Mouse (Mus musculus) liver, adult 2 months (tissue): Measurements from ENCODE around the gene Masp2. TPM values are rescaled to one million over a fixed set of nuclear protein-coding genes. Genes with fewer than 3 reads are reported as not detected.

Source experiments
- DNase-seq: peaks from one replicate; pipeline ENCODE4 v3.0.0-alpha.2; 2011; ENCODE audit warnings: low read depth, low spot score; ENCODE audit errors: extremely low read depth
- H3K27ac ChIP-seq: fragments of 200-500 bp; replicated peaks from 2 replicates; pipeline ENCODE4 v1.5.1; 2012; ENCODE audit warnings: low read depth, mild to moderate bottlenecking, control low read depth, inconsistent platforms, low read length; ENCODE audit not compliant: insufficient read depth
- H3K27me3 ChIP-seq: fragments of 200-500 bp; 2 replicates; pipeline ENCODE4 v1.6.1; 2012; ENCODE audit warnings: mild to moderate bottlenecking, moderate library complexity, low read length, inconsistent platforms; ENCODE audit not compliant: control insufficient read depth, insufficient read depth
- H3K36me3 ChIP-seq: fragments of 200-500 bp; 2 replicates; pipeline ENCODE4 v1.6.1; 2012; ENCODE audit warnings: low read length, inconsistent platforms; ENCODE audit not compliant: control insufficient read depth, insufficient read depth
- H3K4me1 ChIP-seq: fragments of 200-500 bp; 2 replicates; pipeline ENCODE4 v1.6.1; 2011; ENCODE audit warnings: low read length; ENCODE audit not compliant: control insufficient read depth, insufficient read depth
- H3K4me3 ChIP-seq: fragments of 200-500 bp; 2 replicates; pipeline ENCODE4 v1.5.1; 2011; ENCODE audit warnings: low read depth, mild to moderate bottlenecking, control low read depth, low read length, moderate library complexity; ENCODE audit not compliant: insufficient read depth
- H3K79me2 ChIP-seq: fragments of 200-500 bp; 2 replicates; pipeline ENCODE4 v1.6.1; 2012; ENCODE audit warnings: inconsistent platforms, mild to moderate bottlenecking, low read length, moderate library complexity; ENCODE audit not compliant: control insufficient read depth, insufficient read depth
- H3K9ac ChIP-seq: fragments of 200-500 bp; 2 replicates; pipeline ENCODE4 v1.6.1; 2012; ENCODE audit warnings: low read depth, mild to moderate bottlenecking, control low read depth, inconsistent platforms, low read length
- CTCF ChIP-seq: fragments of 200-500 bp; IDR thresholded peaks from 2 replicates; pipeline ENCODE4 v1.5.1; 2011; ENCODE audit warnings: low read depth, low read length, control low read depth
- POLR2A ChIP-seq: fragments of 200-500 bp; IDR thresholded peaks from 2 replicates; pipeline ENCODE4 v1.6.1; 2011; ENCODE audit warnings: low read length, control low read depth; ENCODE audit not compliant: insufficient read depth; ENCODE audit errors: extremely low read depth
- WGBS: fragments of 180-500 bp; shearing (Covaris S2); methylation state at CpG from one replicate; pipeline ENCODE4 v1.1.7; 2018; 5-methylcytosine and 5-hydroxymethylcytosine counted together
- polyA plus RNA-seq: library from polyadenylated mRNA; depleted of rRNA; stranded (reverse); fragments of >200 nt; gene quantifications from 2 replicates; pipeline ENCODE4 v1.2.3, GENCODE M21; 2012
- total RNA-seq: library from RNA; depleted of rRNA; stranded (reverse); fragments of >200 nt; gene quantifications from 2 replicates; pipeline ENCODE4 v1.2.3, GENCODE M21; 2014

Masp2 gene
- total and polyA plus RNA-seq, 2 experiments, result 191 to 829 TPM

DNA sequence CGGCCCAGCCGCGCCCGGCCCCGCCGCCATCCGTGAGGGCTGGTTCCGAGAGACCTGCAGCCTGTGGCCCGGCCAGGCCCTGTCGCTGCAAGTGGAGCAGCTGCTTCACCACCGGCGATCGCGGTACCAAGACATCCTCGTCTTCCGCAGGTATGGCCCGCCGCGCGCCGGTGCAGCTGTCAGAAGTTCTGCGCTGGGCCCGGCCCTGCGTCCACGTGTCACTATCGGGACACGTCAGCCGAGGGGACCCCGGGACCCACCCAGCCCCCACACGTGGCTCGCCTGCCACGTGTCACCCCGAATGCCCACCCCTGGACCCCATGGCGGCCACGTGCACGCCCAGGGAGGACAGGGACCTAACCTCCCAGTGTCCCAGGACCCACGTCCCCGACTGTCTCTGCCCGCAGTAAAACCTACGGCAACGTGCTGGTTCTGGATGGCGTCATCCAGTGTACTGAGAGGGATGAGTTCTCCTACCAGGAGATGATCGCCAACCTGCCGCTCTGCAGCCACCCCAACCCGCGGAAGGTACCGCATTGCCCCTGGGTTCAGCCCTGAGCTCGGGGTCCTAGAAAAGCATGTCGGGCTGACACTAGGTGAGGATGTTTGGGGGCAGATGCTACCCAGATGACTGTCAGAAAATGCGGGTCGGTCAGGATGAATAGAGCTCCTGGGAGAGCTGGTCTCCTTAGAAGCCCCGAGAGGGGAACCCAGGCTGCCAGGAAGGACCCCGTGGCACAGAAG is 10.5 kb upstream of the Masp2 start:
- peak overlapping the region; percentile 89 for H3K4me3 ChIP-seq
- H3K4me1 ChIP-seq, result peaks cover 10% of the 10 kb centered on the region
- peaks cover 9% of the 10 kb centered on the region; the same call in 1 of the 2 replicates for H3K79me2 ChIP-seq
- TF ChIP-seq POLR2A, result no peak
- TF ChIP-seq CTCF, result no peak
- under 1% methylated on average over 49 of the region's 53 CpGs for WGBS
- H3K9ac ChIP-seq, result peak overlapping the region; percentile 91
- no peaks in the 10 kb centered on the region for H3K27me3 ChIP-seq
- peak overlapping the region; percentile 60; the same call in 1 of the 2 replicates for H3K27ac ChIP-seq
- H3K36me3 ChIP-seq, result peaks cover 20% of the 10 kb centered on the region; the same call in 1 of the 2 replicates
- DNase-seq, result peak; percentile 16

DNA sequence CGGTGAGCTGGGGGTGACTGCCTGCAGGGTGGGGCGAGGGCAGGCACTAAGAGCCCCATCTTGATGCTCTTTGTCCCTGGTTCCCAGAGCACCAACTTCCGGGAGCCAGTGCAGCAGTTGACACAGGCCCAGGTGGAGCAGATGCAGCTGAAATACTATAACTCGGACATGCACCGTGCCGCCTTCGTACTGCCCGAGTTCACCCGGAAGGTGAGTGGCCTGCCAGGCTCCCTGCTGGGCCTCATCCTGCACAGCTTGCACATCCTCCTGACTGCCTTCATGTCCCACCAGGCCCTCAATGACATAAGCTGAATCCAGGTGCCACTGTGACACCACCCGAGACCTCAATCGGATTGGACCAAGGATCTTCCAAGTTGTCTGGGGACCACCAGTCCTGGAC is 8.4 kb upstream of the Masp2 start:
- no peak for DNase-seq
- Histone ChIP-seq H3K4me3 (no peak overlapping the region), H3K9ac (no peak overlapping the region), H3K36me3 (peaks cover 21% of the 10 kb centered on the region; the same call in 1 of the 2 replicates), H3K27me3 (no peaks in the 10 kb centered on the region), H3K79me2 (peaks cover 9% of the 10 kb centered on the region; the same call in 1 of the 2 replicates), H3K4me1 (peaks cover 10% of the 10 kb centered on the region), H3K27ac (no peak overlapping the region)
- WGBS, result 96% methylated on average over 11 of the region's 11 CpGs
- TF ChIP-seq POLR2A, result no peak
- no peak for TF ChIP-seq CTCF

DNA sequence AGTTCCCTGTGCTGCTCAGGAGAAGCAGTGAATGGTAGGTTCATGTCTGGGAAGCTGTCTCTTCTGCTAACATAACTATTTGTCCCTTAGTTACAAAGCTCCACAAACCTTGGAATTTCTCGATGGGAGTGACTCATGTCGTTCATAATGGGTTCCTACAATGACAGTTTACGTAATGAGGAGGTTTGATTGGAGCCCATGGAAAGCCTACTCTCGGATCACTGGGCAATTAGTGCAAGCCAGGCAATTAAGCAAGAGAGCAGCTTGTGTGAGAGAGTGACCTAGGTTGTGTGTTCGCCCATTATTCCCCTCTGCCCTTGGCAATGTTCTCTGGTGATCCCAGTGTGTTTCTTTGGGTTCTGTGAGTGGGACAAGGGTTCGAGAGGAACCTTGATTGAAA is 6.4 kb upstream of the Masp2 start:
- Histone ChIP-seq H3K27ac (no peak overlapping the region), H3K79me2 (peaks cover 9% of the 10 kb centered on the region; the same call in 1 of the 2 replicates), H3K4me3 (no peak overlapping the region), H3K4me1 (peaks cover 15% of the 10 kb centered on the region), H3K9ac (no peak overlapping the region), H3K27me3 (no peaks in the 10 kb centered on the region), H3K36me3 (peaks cover 21% of the 10 kb centered on the region; the same call in 1 of the 2 replicates)
- no peak for DNase-seq
- 90% methylated on average over 6 of the region's 6 CpGs for WGBS
- TF ChIP-seq CTCF (no peak), POLR2A (no peak)

DNA sequence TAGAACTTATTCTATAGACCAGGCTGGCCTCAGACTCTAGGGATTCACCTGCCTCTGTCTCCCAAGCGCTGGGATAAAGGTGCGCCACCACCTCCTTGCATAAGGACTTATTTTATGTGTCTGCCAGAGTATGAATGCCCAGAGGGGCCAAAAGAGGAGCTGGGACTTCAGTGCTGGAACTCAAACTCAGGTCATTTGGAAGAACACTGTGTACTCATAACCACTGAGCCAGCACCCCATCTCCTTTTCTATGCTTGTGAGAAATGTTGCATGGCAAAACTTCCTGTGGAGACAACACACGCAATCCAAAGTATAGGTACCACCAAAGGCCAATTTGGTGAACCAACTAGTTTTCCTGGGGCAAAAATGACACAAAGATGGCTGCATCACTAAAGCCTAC is 5.6 kb upstream of the Masp2 start:
- Histone ChIP-seq H3K27ac (no peak overlapping the region), H3K36me3 (peaks cover 21% of the 10 kb centered on the region; the same call in 1 of the 2 replicates), H3K9ac (no peak overlapping the region), H3K79me2 (peaks cover 5% of the 10 kb centered on the region; the same call in 1 of the 2 replicates), H3K4me1 (peaks cover 18% of the 10 kb centered on the region), H3K27me3 (no peaks in the 10 kb centered on the region), H3K4me3 (no peak overlapping the region)
- no peak for DNase-seq
- 96% methylated on average over 3 of the region's 3 CpGs for WGBS
- TF ChIP-seq CTCF, result no peak
- TF ChIP-seq POLR2A, result no peak

DNA sequence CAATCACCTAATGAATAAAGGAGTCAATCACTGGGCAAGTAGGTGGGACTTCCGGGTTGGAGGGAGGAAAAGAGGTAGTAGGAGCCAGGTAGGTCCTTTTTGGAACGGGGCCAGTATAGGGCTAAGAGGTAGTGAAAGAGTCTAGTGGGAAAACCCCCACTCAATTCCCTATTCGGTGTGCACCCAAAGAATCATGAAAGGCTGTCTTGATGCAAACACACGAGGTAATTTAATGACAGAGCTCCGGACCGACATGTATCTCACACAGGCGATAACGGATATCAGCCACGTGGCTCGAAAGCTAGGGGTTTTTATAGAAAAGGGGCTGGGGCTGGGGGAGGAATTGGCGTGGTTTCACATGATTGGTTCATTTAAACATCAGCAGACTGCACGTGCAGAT is 3.5 kb upstream of the Masp2 start:
- Histone ChIP-seq H3K27me3 (no peaks in the 10 kb centered on the region), H3K36me3 (peaks cover 21% of the 10 kb centered on the region; the same call in 1 of the 2 replicates), H3K4me1 (peaks cover 11% of the 10 kb centered on the region; the same call in 1 of the 2 replicates), H3K9ac (no peak overlapping the region), H3K4me3 (no peak overlapping the region), H3K79me2 (no peaks in the 10 kb centered on the region; the same call in 1 of the 2 replicates), H3K27ac (no peak overlapping the region)
- no peak for DNase-seq
- WGBS, result 95% methylated on average over 12 of the region's 12 CpGs
- TF ChIP-seq POLR2A (no peak), CTCF (no peak)

DNA sequence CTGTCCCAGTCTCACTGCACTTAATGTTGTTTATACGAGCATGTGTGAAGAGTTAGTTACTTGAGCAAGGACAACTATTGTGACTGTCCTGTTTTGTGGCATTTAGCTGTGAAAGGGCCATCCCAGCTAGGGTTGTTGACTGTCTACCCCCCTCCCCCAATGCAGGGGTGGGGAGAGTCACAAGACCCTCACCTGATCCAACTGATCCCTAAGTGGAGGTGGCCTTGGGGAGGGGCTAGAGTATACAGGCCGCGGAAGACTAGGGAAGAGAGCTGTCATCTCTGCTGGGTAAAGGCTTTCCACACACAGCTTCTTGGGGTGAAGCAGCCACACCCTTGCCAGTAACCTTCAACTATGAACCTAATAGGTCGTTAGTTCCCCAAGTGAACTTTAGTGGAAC is 2.0 kb upstream of the Masp2 start:
- H3K27me3 ChIP-seq, result no peaks in the 10 kb centered on the region
- H3K79me2 ChIP-seq, result peaks cover 4% of the 10 kb centered on the region; the same call in 1 of the 2 replicates
- H3K36me3 ChIP-seq, result peaks cover 17% of the 10 kb centered on the region; the same call in 1 of the 2 replicates
- DNase-seq, result peak; percentile 59
- peak overlapping the region; percentile 81 for H3K27ac ChIP-seq
- TF ChIP-seq CTCF (no peak), POLR2A (no peak)
- peaks cover 20% of the 10 kb centered on the region for H3K4me1 ChIP-seq
- no peak overlapping the region for H3K9ac ChIP-seq
- 58% methylated on average over 4 of the region's 4 CpGs for WGBS
- no peak overlapping the region for H3K4me3 ChIP-seq
